Mouse (Mus musculus): ENCODE results near the gene Orc2. TPM values are rescaled to one million over a fixed set of nuclear protein-coding genes. Genes with fewer than 3 reads are reported as not detected.

The Orc2 gene
- polyA plus RNA-seq, 2 experiments from 2014 or later, result 18.3 to 19.3 TPM

- ATAC-seq, result peak; percentile 68
These were observed 81.3 kb downstream of the Orc2 start, which contains the start of gene Clk1 for GRCm38 (mm10) chr1:58423371-58424248. TSS of gene Clk1 (minus strand) at chr1:58424066.

- peak; percentile 81 for ATAC-seq
These were observed 82.0 kb downstream of the Orc2 start for GRCm38 (mm10) chr1:58422879-58423278.

GRCm38 (mm10) chr1:58420961-58421360 is 83.9 kb downstream of the Orc2 start:
- no peak for ATAC-seq

DNA sequence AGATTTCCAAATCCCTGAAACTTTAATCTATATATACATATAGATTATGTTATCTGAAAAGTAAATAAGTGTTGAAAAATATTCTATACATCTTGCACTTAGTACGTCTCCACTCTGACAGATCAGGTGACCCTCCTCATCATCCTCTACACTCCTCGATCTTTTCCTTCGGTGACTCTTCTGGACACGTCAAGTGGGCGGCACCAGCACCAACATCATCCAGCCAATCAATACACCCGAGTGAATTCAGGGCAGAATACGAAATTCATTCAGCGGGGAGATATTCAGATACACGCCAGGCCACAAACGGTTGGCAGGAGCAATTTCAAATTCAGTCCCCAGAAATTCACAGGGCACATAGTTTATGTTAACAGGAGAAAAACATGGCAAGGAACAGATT is 84.9 kb downstream of the Orc2 start:
- ATAC-seq, result no peak

DNA sequence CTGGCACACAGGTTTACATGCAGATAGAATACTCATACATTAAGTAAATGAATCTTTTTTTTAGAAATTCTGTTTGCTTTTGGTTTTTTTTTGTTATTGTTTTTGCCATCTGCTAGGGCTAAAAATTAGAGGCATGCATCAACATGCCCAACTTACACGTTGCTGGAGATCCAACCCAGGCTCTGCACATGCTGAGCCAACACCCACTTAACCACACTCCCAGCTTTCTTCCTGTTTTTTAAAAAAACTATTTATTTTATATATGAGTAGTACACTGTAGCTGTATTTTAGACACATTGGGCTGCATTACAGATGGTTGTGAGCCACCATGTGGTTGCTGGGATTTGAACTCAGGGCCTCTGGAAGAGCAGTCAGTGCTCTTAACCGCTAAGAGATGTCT is 88.9 kb downstream of the Orc2 start:
- ATAC-seq, result no peak

GRCm38 (mm10) chr1:58415442-58415841 is 89.5 kb downstream of the Orc2 start:
- peak; percentile 59 for ATAC-seq

Other genes starting within 250 kb of the Orc2 start
- under 1 TPM in 1 of 2 experiments, not detected in 1; 0.10 TPM for gene Aox2, start 226.8 kb downstream of the Orc2 start, polyA plus RNA-seq (2017; shearing (Covaris generic))
- 100 to 1,000 TPM; 388 to 409 TPM for gene Bzw1, start 112.2 kb downstream of the Orc2 start, polyA plus RNA-seq (2017; shearing (Covaris generic))
- 100 to 1,000 TPM; 507 to 582 TPM for gene Clk1, start 81.0 kb downstream of the Orc2 start, polyA plus RNA-seq (2017; shearing (Covaris generic))
- 10 to 100 TPM; 43.6 to 56.9 TPM for gene Nif3l1, start 60.0 kb downstream of the Orc2 start, polyA plus RNA-seq (2017; shearing (Covaris generic))
- gene Ppil3, start 59.6 kb downstream of the Orc2 start, polyA plus RNA-seq (2017; shearing (Covaris generic)), result 10 to 100 TPM; 61.1 to 68.8 TPM
- 10 to 100 TPM; 11.5 to 13.9 TPM for gene Fam126b, start 81.2 kb upstream of the Orc2 start, polyA plus RNA-seq (2017; shearing (Covaris generic))
- 10 to 100 TPM; 69.7 to 91.7 TPM for gene Ndufb3, start 81.3 kb upstream of the Orc2 start, polyA plus RNA-seq (2017; shearing (Covaris generic))
- gene Als2cr12, start 190.9 kb upstream of the Orc2 start, polyA plus RNA-seq (2017; shearing (Covaris generic)), result under 1 TPM in 1 of 2 experiments, not detected in 1; 0.16 TPM
- gene Cflar, start 206.4 kb upstream of the Orc2 start, polyA plus RNA-seq (2017; shearing (Covaris generic)), result 100 to 1,000 TPM; 158 to 204 TPM